Mouse (Mus musculus) skeletal muscle tissue, adult 2 months (tissue): ENCODE results near the gene Samd1.
"Not testable (repeated sequence)": the region's sequence is repeated elsewhere in the genome, so short reads cannot be mapped to it uniquely, and the experiment has no call there.

ENCODE experiments used
- DNase-seq: peaks from one replicate; pipeline ENCODE4 v3.0.0-alpha.2; 2012; ENCODE audit warnings: low read depth, low spot score

Samd1 gene

GRCm38 (mm10) chr8:83983222-83983621 is 14.2 kb upstream of the Samd1 start:
- not testable (repeated sequence) for DNase-seq

- DNase-seq: no peak
These were observed 8.2 kb upstream of the Samd1 start for GRCm38 (mm10) chr8:83989243-83989642.

- DNase-seq: no peak
These were observed 7.3 kb upstream of the Samd1 start for GRCm38 (mm10) chr8:83990170-83990569.

GRCm38 (mm10) chr8:83992488-83992887 is 5.0 kb upstream of the Samd1 start:
- DNase-seq: no peak

GRCm38 (mm10) chr8:83994030-83994429 is 3.4 kb upstream of the Samd1 start:
- DNase-seq: no peak

GRCm38 (mm10) chr8:83995973-83996372 is 1.5 kb upstream of the Samd1 start:
- DNase-seq: no peak

GRCm38 (mm10) chr8:83996567-83997505 is 636 bp upstream of the Samd1 start:
- peak; percentile 93 for DNase-seq

- no peak for DNase-seq
These were observed 972 bp downstream of the Samd1 start for GRCm38 (mm10) chr8:83998231-83999056.

GRCm38 (mm10) chr8:83999057-83999705 is 1.7 kb downstream of the Samd1 start:
- DNase-seq: no peak

- no peak for DNase-seq
These were observed 2.4 kb downstream of the Samd1 start for GRCm38 (mm10) chr8:83999825-84000224.

- no peak for DNase-seq
These were observed 4.0 kb downstream of the Samd1 start, which contains the start of gene 1700067K01Rik for GRCm38 (mm10) chr8:84001281-84002000. Gene 1700067K01Rik (plus strand): TSS chr8:84001502.

GRCm38 (mm10) chr8:84002957-84003611 is 5.6 kb downstream of the Samd1 start:
- DNase-seq: no peak

GRCm38 (mm10) chr8:84003612-84004246 is 6.3 kb downstream of the Samd1 start:
- DNase-seq: no peak

GRCm38 (mm10) chr8:84004533-84005201 is 7.2 kb downstream of the Samd1 start:
- DNase-seq: peak; percentile 97

- DNase-seq: not testable (repeated sequence)
These were observed 8.0 kb downstream of the Samd1 start for GRCm38 (mm10) chr8:84005502-84005901.

- no peak for DNase-seq
These were observed 10.9 kb downstream of the Samd1 start for GRCm38 (mm10) chr8:84008362-84008761.

GRCm38 (mm10) chr8:84009876-84010275 is 12.4 kb downstream of the Samd1 start:
- DNase-seq: peak; percentile 65

- DNase-seq: no peak
These were observed 13.4 kb downstream of the Samd1 start for GRCm38 (mm10) chr8:84010625-84011611.
